Mouse (Mus musculus) heart, embryonic 16.5 days (tissue): ENCODE measurements at regions not wholly inside any gene's neighbourhood (a gene's known extent, or its start where the extent isn't known, plus 50 kb on each side); places are given as distances from the start of the nearest gene placed in this dataset.

Experiments used
- ATAC-seq: fragments of 200-750 bp; cut with Nextera tagmentation; replicated peaks from 2 replicates; pipeline ENCODE4 v1.8.0; 2017; ENCODE audit warnings: moderate number of reproducible peaks; ENCODE audit not compliant: insufficient read depth, low FRiP score; ENCODE audit errors: extremely low read depth
- H3K27ac ChIP-seq: fragments of 300-500 bp; sonication (generic); 2 replicates; pipeline ENCODE4 v1.5.1; 2014; ENCODE audit warnings: mild to moderate bottlenecking, low read length, control low read depth, moderate library complexity
- H3K27me3 ChIP-seq: fragments of 300-500 bp; sonication (generic); 2 replicates; pipeline ENCODE4 v1.6.1; 2014; ENCODE audit warnings: low read length, mixed read lengths; ENCODE audit not compliant: control insufficient read depth, insufficient read depth
- H3K36me3 ChIP-seq: fragments of 300-500 bp; sonication (generic); 2 replicates; pipeline ENCODE4 v1.6.1; 2014; ENCODE audit not compliant: control insufficient read depth, insufficient read depth
- H3K4me1 ChIP-seq: fragments of 300-500 bp; sonication (generic); 2 replicates; pipeline ENCODE4 v1.6.1; 2014; ENCODE audit warnings: low read length, mixed read lengths; ENCODE audit not compliant: control insufficient read depth, insufficient read depth
- H3K4me2 ChIP-seq: fragments of 300-500 bp; sonication (generic); 2 replicates; pipeline ENCODE4 v1.6.1; 2014; ENCODE audit warnings: low read depth, mild to moderate bottlenecking, control low read depth, low read length
- H3K4me3 ChIP-seq: fragments of 300-500 bp; sonication (generic); 2 replicates; pipeline ENCODE4 v1.5.1; 2014; ENCODE audit warnings: mild to moderate bottlenecking, control low read depth, low read length
- H3K9ac ChIP-seq: fragments of 300-500 bp; sonication (generic); 2 replicates; pipeline ENCODE4 v1.6.1; 2014; ENCODE audit warnings: low read length, control low read depth
- H3K9me3 ChIP-seq: fragments of 300-500 bp; sonication (generic); replicated peaks from 2 replicates; pipeline ENCODE4 v1.6.1; 2016; ENCODE audit warnings: low read length; ENCODE audit not compliant: control insufficient read depth
- WGBS: fragments of 180-500 bp; shearing (Covaris S2); extraction: QIAGEN DNeasy Blood & Tissue Kit; methylation state at CpG from one replicate; pipeline ENCODE4 v1.1.7; 2014; 5-methylcytosine and 5-hydroxymethylcytosine counted together

GRCm38 (mm10) chr12:82097620-82098019 is 71.5 kb upstream of the Sipa1l1 start:
- H3K4me1 ChIP-seq, result no peaks in the 10 kb centered on the region
- 0 out of 2 replicates have a peak, but pooled peaks cover 3% of the 10 kb centered on the region for H3K9me3 ChIP-seq
- H3K36me3 ChIP-seq, result no peaks in the 10 kb centered on the region
- H3K27me3 ChIP-seq, result no peaks in the 10 kb centered on the region
- ATAC-seq, result no peak
- no peak overlapping the region for H3K4me2 ChIP-seq
- no peak overlapping the region for H3K4me3 ChIP-seq
- H3K9ac ChIP-seq, result no peak overlapping the region
- H3K27ac ChIP-seq, result no peak overlapping the region
- WGBS, result 89% methylated on average over 4 of the region's 4 CpGs

- Histone ChIP-seq H3K4me2 (peak overlapping the region; percentile 22), H3K9me3 (peaks cover 10% of the 10 kb centered on the region), H3K4me1 (peaks cover 27% of the 10 kb centered on the region), H3K4me3 (no peak overlapping the region), H3K27me3 (no peaks in the 10 kb centered on the region), H3K9ac (no peak overlapping the region), H3K36me3 (no peaks in the 10 kb centered on the region), H3K27ac (peak overlapping the region; percentile 89)
- peak; percentile 70 for ATAC-seq
- 37% methylated on average over 10 of the region's 10 CpGs for WGBS
These were observed 64.9 kb upstream of the Sipa1l1 start for GRCm38 (mm10) chr12:82104211-82104610.

DNA sequence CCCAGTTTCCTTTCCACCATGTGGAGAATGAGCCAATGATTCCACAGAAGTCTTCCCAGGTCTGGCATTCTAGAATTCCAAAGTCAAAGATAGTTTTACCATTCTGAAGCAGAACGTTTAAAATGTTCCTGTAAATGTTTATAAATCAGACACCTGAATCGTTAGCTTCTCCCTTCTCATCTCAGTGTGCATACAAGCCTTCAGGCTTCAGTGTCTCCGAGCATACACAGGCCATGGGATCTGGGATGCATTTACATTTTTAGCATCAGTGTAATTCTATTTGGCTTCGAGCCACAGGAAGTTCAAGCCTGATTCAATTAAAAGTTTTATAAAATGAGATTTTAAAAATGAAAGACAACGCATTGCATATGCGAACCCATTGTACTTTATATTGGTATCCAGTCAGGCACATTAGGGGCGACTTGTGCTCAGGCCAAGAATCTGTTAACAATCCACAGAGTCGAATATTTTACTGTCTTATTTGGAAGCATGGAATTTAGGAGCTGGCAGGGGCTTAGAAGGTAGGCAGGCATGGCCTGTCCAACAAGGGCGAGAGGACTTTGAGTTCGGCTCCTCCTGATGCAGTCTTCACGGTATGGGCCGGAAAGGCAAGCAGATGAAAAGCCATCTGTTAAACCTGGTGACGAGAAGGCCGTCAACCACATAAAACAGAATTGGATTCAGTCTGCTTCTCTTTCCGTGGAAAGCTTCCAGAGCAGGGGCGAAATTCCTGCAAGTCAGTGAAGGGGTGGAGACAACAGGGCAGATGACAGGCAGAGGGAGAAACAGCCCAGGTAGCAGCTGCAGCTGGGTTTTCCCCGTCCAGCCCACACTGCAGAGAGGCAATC is 63.7 kb upstream of the Sipa1l1 start:
- H3K4me1 ChIP-seq, result peaks cover 27% of the 10 kb centered on the region
- peak overlapping the region; percentile 89 for H3K27ac ChIP-seq
- H3K4me2 ChIP-seq, result peak overlapping the region; percentile 32; the same call in 1 of the 2 replicates
- 0 out of 2 replicates have a peak overlapping the region, but pooled peaks have one; percentile 26 for H3K9ac ChIP-seq
- no peak overlapping the region for H3K4me3 ChIP-seq
- no peaks in the 10 kb centered on the region for H3K27me3 ChIP-seq
- peaks cover 10% of the 10 kb centered on the region for H3K9me3 ChIP-seq
- no peaks in the 10 kb centered on the region for H3K36me3 ChIP-seq
- peak; percentile 53; the same call in 1 of the 2 replicates for ATAC-seq
- WGBS, result 38% methylated on average over 17 of the region's 17 CpGs

DNA sequence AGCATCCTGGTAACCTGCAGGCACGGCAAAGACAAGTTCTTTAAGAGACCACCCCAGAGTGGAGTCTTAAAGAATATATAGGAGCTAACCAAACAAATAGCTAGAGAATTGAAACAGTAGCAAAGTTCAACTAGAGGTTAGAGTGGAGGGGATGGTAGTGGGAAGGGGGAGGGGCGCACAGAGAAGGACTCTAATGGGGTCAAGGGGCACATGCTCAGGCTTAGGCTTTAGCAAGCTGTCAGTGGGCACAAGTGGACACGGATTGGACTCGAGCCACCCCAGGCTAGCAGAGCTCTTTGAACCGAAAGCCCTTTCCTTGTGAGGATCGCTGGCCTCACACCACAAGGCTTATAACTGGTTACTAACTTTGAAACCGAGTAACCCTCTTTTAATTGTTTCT is 53.4 kb upstream of the Sipa1l1 start:
- Histone ChIP-seq H3K27ac (no peak overlapping the region), H3K4me2 (no peak overlapping the region), H3K9ac (no peak overlapping the region), H3K36me3 (no peaks in the 10 kb centered on the region), H3K4me3 (no peak overlapping the region), H3K27me3 (no peaks in the 10 kb centered on the region), H3K9me3 (no peaks in the 10 kb centered on the region), H3K4me1 (0 out of 2 replicates have a peak, but pooled peaks cover 4% of the 10 kb centered on the region)
- WGBS, result 61% methylated on average over 7 of the region's 7 CpGs
- no peak for ATAC-seq
